Mouse (Mus musculus) embryonic fibroblast, embryonic 13.5 days (primary cell): ENCODE data around the gene Naaladl2.

Source experiments
- CTCF ChIP-seq: IDR thresholded peaks from 2 replicates; pipeline ENCODE4 v1.5.1; 2011; ENCODE audit warnings: mild to moderate bottlenecking, control low read depth, low read length, moderate library complexity, borderline replicate concordance; ENCODE audit not compliant: insufficient read depth
- POLR2A ChIP-seq: IDR thresholded peaks from 2 replicates; pipeline ENCODE4 v1.6.1; 2011; ENCODE audit warnings: low read depth, mild to moderate bottlenecking, control low read depth, low read length, moderate library complexity

GRCm38 (mm10) chr3:24604791-24605320, 539.2 kb downstream of the Naaladl2 start:
- TF ChIP-seq CTCF (no peak), POLR2A (no peak)
